Mouse (Mus musculus) erythroblast, embryonic 14.5 days (primary cell): ENCODE results near the gene Gm30737. TPM values are rescaled to one million over a fixed set of nuclear protein-coding genes. Genes with fewer than 3 reads are reported as not detected.
"Not testable (repeated sequence)": the region's sequence is repeated elsewhere in the genome, so short reads cannot be mapped to it uniquely, and the experiment has no call there.

Experiments
- H3K27me3 ChIP-seq: 2 replicates; pipeline ENCODE4 v1.6.1; 2012; ENCODE audit warnings: inconsistent platforms; ENCODE audit not compliant: control insufficient read depth
- H3K36me3 ChIP-seq: 2 replicates; pipeline ENCODE4 v1.6.1; 2012; ENCODE audit warnings: mild to moderate bottlenecking, inconsistent platforms; ENCODE audit not compliant: control insufficient read depth
- H3K4me1 ChIP-seq: 2 replicates; pipeline ENCODE4 v1.6.1; 2012; ENCODE audit warnings: inconsistent platforms; ENCODE audit not compliant: control insufficient read depth
- H3K4me3 ChIP-seq: replicated peaks from 2 replicates; pipeline ENCODE3; 2012; ENCODE audit warnings: moderate library complexity, mild to moderate bottlenecking, inconsistent platforms
- H3K9me3 ChIP-seq: 2 replicates; pipeline ENCODE4 v1.6.1; 2012; ENCODE audit warnings: low read length, inconsistent platforms, mixed read lengths; ENCODE audit not compliant: control insufficient read depth
- polyA plus RNA-seq: library from polyadenylated mRNA; stranded (reverse); fragments of >175 nt; gene quantifications from 2 replicates; pipeline ENCODE4 v1.2.3, GENCODE M21; 2012

Gene Gm30737
- not detected in 2 replicates for polyA plus RNA-seq

DNA sequence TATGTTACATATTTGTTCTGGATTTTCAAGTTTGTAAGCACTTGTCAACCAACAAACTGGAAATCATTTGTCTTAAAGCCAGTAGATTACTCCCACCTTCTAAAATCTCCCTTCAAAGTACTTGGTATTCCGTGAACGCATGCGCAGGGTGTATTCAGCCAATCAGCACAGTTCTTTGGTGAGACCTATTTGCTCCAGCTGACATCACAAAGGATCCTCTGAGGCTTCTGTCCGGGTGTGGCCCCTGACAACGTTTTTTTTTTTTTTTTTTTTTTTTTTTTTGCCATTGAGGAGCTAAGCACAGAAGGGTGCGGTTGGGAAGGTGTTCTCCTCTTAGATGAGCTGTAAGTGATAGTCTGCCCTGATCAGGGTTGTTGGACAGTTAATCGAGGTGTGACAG, at the start of gene Gm30737:
Gene Gm30737, plus strand, starts transcription at position 301 of the 400 bp plus-strand sequence.
- H3K36me3 ChIP-seq, H3K9me3 ChIP-seq, H3K4me1 ChIP-seq, H3K4me3 ChIP-seq, H3K27me3 ChIP-seq: not testable (repeated sequence)
